Mouse (Mus musculus) midbrain, embryonic 15.5 days (tissue): ENCODE data around the gene Gm20777. TPM values are rescaled to one million over a fixed set of nuclear protein-coding genes. Genes with fewer than 3 reads are reported as not detected.
"Not testable (repeated sequence)": the region's sequence is repeated elsewhere in the genome, so short reads cannot be mapped to it uniquely, and the experiment has no call there.

ENCODE experiments used
- ATAC-seq: fragments of 200-750 bp; cut with Nextera tagmentation; replicated peaks from 2 replicates; pipeline ENCODE4 v1.8.0; 2017; ENCODE audit warnings: moderate TSS enrichment
- H3K27ac ChIP-seq: fragments of 300-500 bp; sonication (generic); 2 replicates; pipeline ENCODE4 v1.5.1; 2015; ENCODE audit warnings: mild to moderate bottlenecking, inconsistent platforms
- H3K27me3 ChIP-seq: fragments of 300-500 bp; sonication (generic); replicated peaks from 2 replicates; pipeline ENCODE4 v1.6.1; 2015; ENCODE audit warnings: inconsistent platforms
- H3K36me3 ChIP-seq: fragments of 300-500 bp; sonication (generic); replicated peaks from 2 replicates; pipeline ENCODE4 v1.6.1; 2015; ENCODE audit warnings: inconsistent platforms
- H3K4me1 ChIP-seq: fragments of 300-500 bp; sonication (generic); 2 replicates; pipeline ENCODE4 v1.6.1; 2015; ENCODE audit warnings: inconsistent platforms
- H3K4me2 ChIP-seq: fragments of 300-500 bp; sonication (generic); 2 replicates; pipeline ENCODE4 v1.6.1; 2015; ENCODE audit warnings: inconsistent platforms, mild to moderate bottlenecking, moderate library complexity
- H3K4me3 ChIP-seq: fragments of 300-500 bp; sonication (generic); 2 replicates; pipeline ENCODE4 v1.5.1; 2015; ENCODE audit warnings: mild to moderate bottlenecking, inconsistent platforms
- H3K9ac ChIP-seq: fragments of 300-500 bp; sonication (generic); 2 replicates; pipeline ENCODE4 v1.6.1; 2015; ENCODE audit warnings: mild to moderate bottlenecking, inconsistent platforms
- H3K9me3 ChIP-seq: fragments of 300-500 bp; sonication (generic); 2 replicates; pipeline ENCODE4 v1.6.1; 2016; ENCODE audit warnings: inconsistent platforms
- WGBS: fragments of 180-500 bp; shearing (Covaris S2); methylation state at CpG from one replicate; pipeline ENCODE4 v1.1.7; 2015; ENCODE audit warnings: mixed read lengths; 5-methylcytosine and 5-hydroxymethylcytosine counted together
- polyA plus RNA-seq: library from polyadenylated mRNA; unstranded; fragments of >200 nt; fragmentation: Nextera tagmentation; extraction: Ambion mirVana; gene quantifications from 2 replicates; pipeline ENCODE4 v1.2.1, GENCODE M21; 2015

Gm20777 gene
- not detected in 2 replicates for polyA plus RNA-seq

DNA sequence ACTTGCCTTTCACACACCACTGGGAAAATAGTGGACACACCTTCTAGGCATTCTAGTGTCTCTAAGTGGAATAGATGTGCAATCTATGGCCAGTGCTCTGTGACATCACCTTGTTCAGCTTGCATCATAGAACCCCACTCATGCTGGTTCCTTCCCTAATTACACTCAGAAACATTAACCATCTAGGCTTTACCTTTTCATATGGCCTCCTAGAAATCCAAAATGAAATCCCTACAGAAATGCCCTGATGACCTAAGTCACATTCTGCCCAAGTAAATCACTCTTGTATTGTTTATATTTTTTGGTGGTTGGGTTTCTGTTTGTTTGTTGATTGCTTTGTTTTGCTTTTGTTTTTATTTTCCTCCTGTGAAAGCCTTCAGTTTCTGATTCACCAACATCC is at the start of gene Gm20777:
Gm20777 (minus strand) TSS at position 101 of the 400 bp plus-strand sequence.
- H3K9me3 ChIP-seq, H3K4me3 ChIP-seq, ATAC-seq, H3K27ac ChIP-seq, H3K27me3 ChIP-seq, H3K4me2 ChIP-seq, H3K4me1 ChIP-seq, H3K9ac ChIP-seq, H3K36me3 ChIP-seq: not testable (repeated sequence)

DNA sequence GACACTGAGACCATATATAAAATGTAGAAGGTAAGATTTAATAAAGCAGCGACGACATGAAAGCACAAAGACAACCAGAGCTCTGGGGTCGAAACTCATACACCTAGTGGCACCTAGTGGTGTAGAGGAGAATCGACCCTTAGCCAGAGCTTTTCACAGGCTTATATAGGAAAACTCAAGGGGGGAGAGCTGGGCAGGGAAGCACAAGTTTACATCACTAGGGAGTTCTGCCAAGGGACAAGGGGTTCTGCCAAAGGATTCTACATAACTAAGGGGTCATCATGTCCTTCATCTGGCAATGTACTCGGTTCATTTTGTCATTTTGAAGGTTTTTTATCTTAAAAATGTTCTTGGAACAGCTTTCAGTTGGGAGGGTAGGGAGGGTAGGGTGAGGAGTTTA is 42.7 kb downstream of the Gm20777 start:
- H3K36me3 ChIP-seq, H3K27me3 ChIP-seq, H3K4me3 ChIP-seq, H3K9me3 ChIP-seq, H3K4me2 ChIP-seq, H3K4me1 ChIP-seq, ATAC-seq, H3K9ac ChIP-seq, H3K27ac ChIP-seq: not testable (repeated sequence)
- WGBS = 49% methylated on average over 2 of the region's 5 CpGs

DNA sequence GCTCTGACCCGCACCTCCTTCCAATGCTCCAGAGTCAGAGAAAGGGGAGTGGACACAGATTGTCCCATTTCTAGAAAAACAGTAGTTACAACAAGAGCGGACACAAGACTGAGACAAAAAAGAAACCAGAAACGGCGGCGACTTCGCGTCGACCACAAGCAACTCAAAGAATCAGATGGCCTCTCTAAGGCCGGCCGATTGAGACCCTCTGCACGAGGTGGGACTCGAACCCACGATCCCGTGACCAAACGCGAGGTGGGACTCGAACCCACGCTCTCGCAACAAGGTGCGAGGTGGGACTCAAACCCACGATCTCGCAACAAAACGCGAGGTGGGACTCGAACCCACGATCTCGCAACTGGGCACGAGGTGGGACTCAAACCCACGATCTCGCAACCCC is 43.5 kb downstream of the Gm20777 start:
- H3K4me3 ChIP-seq, H3K4me1 ChIP-seq, H3K36me3 ChIP-seq, H3K27ac ChIP-seq, H3K27me3 ChIP-seq, ATAC-seq, H3K4me2 ChIP-seq, H3K9ac ChIP-seq, H3K9me3 ChIP-seq: not testable (repeated sequence)
- 94% methylated on average over 26 of the region's 30 CpGs for WGBS

DNA sequence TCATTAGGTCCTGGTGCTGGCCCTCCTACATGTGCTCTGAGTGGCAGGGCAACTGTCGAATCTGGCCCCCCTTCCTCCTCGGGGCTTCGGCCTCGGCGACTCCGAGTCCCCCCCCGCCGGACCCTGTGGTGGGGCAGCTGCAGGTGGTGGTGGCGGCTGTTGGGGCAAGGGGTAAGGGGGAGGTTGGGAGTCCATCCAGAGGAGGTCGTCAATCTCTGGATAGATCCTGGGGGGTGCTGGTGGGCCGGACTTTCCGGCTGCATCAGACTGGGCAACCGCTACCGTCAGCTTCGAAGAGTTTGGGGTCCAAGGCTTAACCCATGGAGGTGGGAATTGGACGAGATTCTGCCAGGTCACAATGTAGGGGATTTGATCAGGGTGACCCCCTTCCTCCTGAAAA is 44.0 kb downstream of the Gm20777 start:
- not testable (repeated sequence) for H3K4me1 ChIP-seq, H3K27me3 ChIP-seq, ATAC-seq, H3K4me3 ChIP-seq, H3K36me3 ChIP-seq, H3K27ac ChIP-seq, H3K4me2 ChIP-seq, H3K9me3 ChIP-seq, H3K9ac ChIP-seq
- WGBS = 86% methylated on average over 14 of the region's 16 CpGs

DNA sequence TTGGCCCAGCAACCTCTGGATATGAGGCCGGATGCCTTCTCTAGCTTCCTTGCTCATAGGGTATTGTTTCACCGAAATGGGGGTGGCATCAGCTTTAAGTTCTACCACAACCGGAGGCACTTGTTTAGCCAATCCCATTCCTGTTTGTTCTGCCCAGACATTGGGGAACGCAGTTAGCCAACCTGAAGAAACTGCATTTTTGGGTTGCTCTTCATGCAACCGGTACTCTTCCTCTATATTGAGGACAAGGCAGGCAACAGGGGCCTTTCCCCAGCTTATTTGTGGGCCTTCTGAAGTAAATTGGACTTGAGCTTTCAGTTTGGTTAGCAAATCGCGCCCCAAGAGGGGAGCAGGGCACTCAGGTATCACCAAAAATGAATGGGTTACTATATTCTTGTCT is 45.6 kb downstream of the Gm20777 start:
- not testable (repeated sequence) for H3K4me1 ChIP-seq, ATAC-seq, H3K36me3 ChIP-seq, H3K27me3 ChIP-seq, H3K27ac ChIP-seq, H3K4me3 ChIP-seq, H3K9ac ChIP-seq, H3K9me3 ChIP-seq, H3K4me2 ChIP-seq
- WGBS = 83% methylated on average over 5 of the region's 7 CpGs

Other genes with a start within 250 kb of the Gm20777 start
- gene Gm20737, start 216.4 kb downstream of the Gm20777 start, polyA plus RNA-seq = not detected in 2 replicates
- gene Gm21775, start 199.0 kb downstream of the Gm20777 start, polyA plus RNA-seq = not detected in 2 replicates
- not detected in 2 replicates for gene Gm21900, start 136.1 kb downstream of the Gm20777 start, polyA plus RNA-seq